In genomic region chr1:184717016-184717568, GRCm38 (mm10) we compare ENCODE assay signal across 22 mouse cellular contexts. TPM values are rescaled to one million over a fixed set of nuclear protein-coding genes. Genes with fewer than 3 reads are reported as not detected.
A peak's percentile ranks its signal among the peaks of the same experiment; 100 is the strongest.
DNase-seq lines count a peak whose midpoint lies in the region; ATAC-seq and TF ChIP-seq lines count a peak whose summit lies in the region.
"Had no signal": no experiment of that assay in that cellular context is flagged by ENCODE, and none has a peak within 500 bp of the region (broad histone marks: within the 10 kb centered on the region; RNA-seq: fewer than 3 reads in every experiment).

No protein-coding gene starts in this region.

- DNase-seq in midbrain, embryonic 10.5 days (ENCODE audit: low spot score), result peak; percentile 39
- no peak for DNase-seq in midbrain, postnatal 0 days (ENCODE audit: low spot score)
- DNase-seq in embryo, embryonic 10.5 days (ENCODE audit: low spot score), result peak; percentile 69
- DNase-seq in embryonic facial prominence, embryonic 10.5 days (ENCODE audit: low spot score), result peak; percentile 55
- DNase-seq in yolk sac, embryonic 10.5 days (ENCODE audit: low spot score), result peak; percentile 7
- DNase-seq: adrenal gland, adult 2 months; cerebellum, adult 11-12 months; cerebellum, postnatal 14 days; kidney, adult 18-20 months; kidney, postnatal 10 days; liver, embryonic 13.5 days; lung, adult 2 months; lung, postnatal 14 days; right cerebral cortex, postnatal 14 days; spleen, adult 18-20 months had no signal

- H3K4me3 ChIP-seq in midbrain, embryonic 10.5 days, result no peak overlapping the region
- no peak overlapping the region for H3K4me3 ChIP-seq in midbrain, postnatal 0 days (ENCODE audit: low read depth, low read length)
- H3K4me3 ChIP-seq in embryonic facial prominence, embryonic 10.5 days, result no peak overlapping the region
- H3K4me3 ChIP-seq in liver, embryonic 12.5 days, result no peak overlapping the region
- H3K4me3 ChIP-seq in forebrain, embryonic 12.5 days (replicated peaks), result no peak overlapping the region
- H3K4me3 ChIP-seq: hindbrain, embryonic 12.5 days; limb, embryonic 13.5 days; liver, embryonic 13.5 days; midbrain, embryonic 13.5 days had no signal

- 1% methylated on average over 18 of the region's 18 CpGs for WGBS in midbrain, embryonic 10.5 days
- WGBS in midbrain, postnatal 0 days, result 2% methylated on average over 18 of the region's 18 CpGs
- under 1% methylated on average over 18 of the region's 18 CpGs for WGBS in embryonic facial prominence, embryonic 10.5 days
- WGBS in liver, embryonic 12.5 days (ENCODE audit: insufficient replicate concordance), result 5% methylated on average over 18 of the region's 18 CpGs
- 0% methylated on average over 18 of the region's 18 CpGs for WGBS in forebrain, embryonic 12.5 days

- H3K9me3 ChIP-seq in midbrain, embryonic 10.5 days (replicated peaks), result no peaks in the 10 kb centered on the region
- H3K9me3 ChIP-seq in midbrain, postnatal 0 days (ENCODE audit: low read length), result no peaks in the 10 kb centered on the region
- H3K9me3 ChIP-seq in embryonic facial prominence, embryonic 10.5 days, result no peaks in the 10 kb centered on the region
- H3K9me3 ChIP-seq in liver, embryonic 12.5 days (replicated peaks), result no peaks in the 10 kb centered on the region
- no peaks in the 10 kb centered on the region for H3K9me3 ChIP-seq in forebrain, embryonic 12.5 days
- H3K9me3 ChIP-seq: hindbrain, embryonic 12.5 days; limb, embryonic 13.5 days; liver, embryonic 13.5 days; midbrain, embryonic 13.5 days had no signal

- no peak for ATAC-seq in midbrain, postnatal 0 days (ENCODE audit: low FRiP score)
- ATAC-seq in liver, embryonic 12.5 days, result no peak
- no peak for ATAC-seq in forebrain, embryonic 12.5 days (ENCODE audit: low FRiP score)
- ATAC-seq: inflammation-experienced regulatory T-cells, adult 6 months; midbrain, embryonic 13.5 days had no signal

- H3K9ac ChIP-seq in midbrain, postnatal 0 days (replicated peaks; ENCODE audit: low read length, poor library complexity, severe bottlenecking), result no peak overlapping the region
- H3K9ac ChIP-seq in liver, embryonic 12.5 days, result no peak overlapping the region
- no peak overlapping the region for H3K9ac ChIP-seq in forebrain, embryonic 12.5 days
- H3K9ac ChIP-seq: hindbrain, embryonic 12.5 days; limb, embryonic 13.5 days; liver, embryonic 13.5 days; midbrain, embryonic 13.5 days had no signal

- H3K36me3 ChIP-seq in midbrain, embryonic 10.5 days, result no peaks in the 10 kb centered on the region
- H3K36me3 ChIP-seq in midbrain, postnatal 0 days (ENCODE audit: insufficient read depth, low read length), result no peaks in the 10 kb centered on the region
- no peaks in the 10 kb centered on the region for H3K36me3 ChIP-seq in embryonic facial prominence, embryonic 10.5 days (replicated peaks)
- no peaks in the 10 kb centered on the region for H3K36me3 ChIP-seq in liver, embryonic 12.5 days
- no peaks in the 10 kb centered on the region for H3K36me3 ChIP-seq in forebrain, embryonic 12.5 days (replicated peaks)
- H3K36me3 ChIP-seq: hindbrain, embryonic 12.5 days; limb, embryonic 13.5 days; liver, embryonic 13.5 days; midbrain, embryonic 13.5 days had no signal

- no peak overlapping the region for H3K27ac ChIP-seq in midbrain, embryonic 10.5 days (replicated peaks)
- no peak overlapping the region for H3K27ac ChIP-seq in midbrain, postnatal 0 days (ENCODE audit: low read depth, low read length)
- no peak overlapping the region for H3K27ac ChIP-seq in embryonic facial prominence, embryonic 10.5 days (replicated peaks)
- H3K27ac ChIP-seq in liver, embryonic 12.5 days, result no peak overlapping the region
- H3K27ac ChIP-seq in forebrain, embryonic 12.5 days, result no peak overlapping the region
- H3K27ac ChIP-seq: hindbrain, embryonic 12.5 days; limb, embryonic 13.5 days; liver, embryonic 13.5 days; midbrain, embryonic 13.5 days had no signal

- peaks cover 100% of the 10 kb centered on the region for H3K27me3 ChIP-seq in midbrain, embryonic 10.5 days (ENCODE audit: low read depth, poor library complexity, severe bottlenecking)
- peaks cover 86% of the 10 kb centered on the region for H3K27me3 ChIP-seq in midbrain, postnatal 0 days (ENCODE audit: insufficient read depth, low read length)
- peaks cover 100% of the 10 kb centered on the region for H3K27me3 ChIP-seq in embryonic facial prominence, embryonic 10.5 days (replicated peaks; ENCODE audit: low read depth, poor library complexity, severe bottlenecking)
- peaks cover 89% of the 10 kb centered on the region for H3K27me3 ChIP-seq in liver, embryonic 12.5 days (replicated peaks)
- peaks cover 96% of the 10 kb centered on the region for H3K27me3 ChIP-seq in forebrain, embryonic 12.5 days

- no peak overlapping the region for H3K4me2 ChIP-seq in midbrain, postnatal 0 days (ENCODE audit: low read depth, low read length, poor library complexity, severe bottlenecking)
- H3K4me2 ChIP-seq in liver, embryonic 12.5 days, result no peak overlapping the region
- H3K4me2 ChIP-seq in forebrain, embryonic 12.5 days, result no peak overlapping the region
- H3K4me2 ChIP-seq: heart, embryonic 11.5 days; hindbrain, embryonic 12.5 days; limb, embryonic 13.5 days; liver, embryonic 13.5 days; midbrain, embryonic 13.5 days had no signal

- peaks cover 17% of the 10 kb centered on the region for H3K4me1 ChIP-seq in midbrain, embryonic 10.5 days
- H3K4me1 ChIP-seq in midbrain, postnatal 0 days (ENCODE audit: insufficient read depth, low read length), result no peaks in the 10 kb centered on the region
- peaks cover 10% of the 10 kb centered on the region; the same call in 1 of the 2 replicates for H3K4me1 ChIP-seq in embryonic facial prominence, embryonic 10.5 days
- no peaks in the 10 kb centered on the region for H3K4me1 ChIP-seq in liver, embryonic 12.5 days
- peaks cover 9% of the 10 kb centered on the region for H3K4me1 ChIP-seq in forebrain, embryonic 12.5 days
- H3K4me1 ChIP-seq: hindbrain, embryonic 12.5 days; liver, embryonic 13.5 days; midbrain, embryonic 13.5 days had no signal

- TF ChIP-seq CTCF in midbrain, postnatal 0 days (IDR thresholded peaks at IDR 0.05), result no peak

RNA-seq across cellular contexts. Expression of gene Hlx, which starts 15.3 kb away (rescaled TPM):
- 2.5 and 4.8 TPM in 2 replicates for polyA plus RNA-seq in midbrain, embryonic 10.5 days (2016; fragmentation: Nextera tagmentation; extraction: Ambion mirVana)
- total RNA-seq in midbrain, postnatal 0 days (2014; rRNA removed), result 0.71 and 1.5 TPM in 2 replicates
- 1.5 and 1.9 TPM in 2 replicates for polyA plus RNA-seq in midbrain, postnatal 0 days (2015; fragmentation: Nextera tagmentation; extraction: Ambion mirVana)
- polyA plus RNA-seq in embryonic facial prominence, embryonic 10.5 days (2016; fragmentation: Nextera tagmentation; extraction: Ambion mirVana), result 5.8 and 7.7 TPM in 2 replicates
- polyA plus RNA-seq in liver, embryonic 12.5 days (2016; fragmentation: Nextera tagmentation; extraction: Ambion mirVana), result 26.5 and 31.2 TPM in 2 replicates
- polyA plus RNA-seq in forebrain, embryonic 12.5 days (2016; fragmentation: Nextera tagmentation; extraction: Ambion mirVana), result 2.7 and 3.1 TPM in 2 replicates
- polyA plus RNA-seq: inflammation-experienced regulatory T-cells, adult 6 months had no signal
